Mouse (Mus musculus) hematopoietic stem cell, adult 5-6 weeks (primary cell): Measurements from ENCODE around the gene Gpr83. TPM values are rescaled to one million over a fixed set of nuclear protein-coding genes. Genes with fewer than 3 reads are reported as not detected.
A peak's percentile ranks its signal among the peaks of the same experiment; 100 is the strongest.

Experiments used
- ATAC-seq, 2 experiments: fragments of 125-278 bp in 1 of 2; replicated peaks in 1 of 2; 2 replicates each; pipeline ENCODE4 v1.8.0; 2016 to 2017; ENCODE audit warnings: inconsistent platforms in 2 of 2, mild to moderate bottlenecking in 2 of 2, moderate number of reproducible peaks in 2 of 2, low read depth in 1 of 2, moderate TSS enrichment in 1 of 2; ENCODE audit not compliant: low FRiP score in 2 of 2, poor library complexity in 2 of 2, severe bottlenecking in 2 of 2, insufficient read depth in 1 of 2, low TSS enrichment in 1 of 2
- total RNA-seq: library from RNA; stranded (forward); fragments of 172-1452, 232-1000 nt; gene quantifications from 2 replicates; pipeline ENCODE4 v1.2.3, GENCODE M21; 2017

Gpr83 gene
- total RNA-seq, result not detected in 2 replicates

- ATAC-seq, result peak; percentile 79 to 82
Observed at GRCm38 (mm10) chr9:14859868-14860639, at the start of gene Gpr83. Gpr83 (plus strand) TSS chr9:14860210.

DNA sequence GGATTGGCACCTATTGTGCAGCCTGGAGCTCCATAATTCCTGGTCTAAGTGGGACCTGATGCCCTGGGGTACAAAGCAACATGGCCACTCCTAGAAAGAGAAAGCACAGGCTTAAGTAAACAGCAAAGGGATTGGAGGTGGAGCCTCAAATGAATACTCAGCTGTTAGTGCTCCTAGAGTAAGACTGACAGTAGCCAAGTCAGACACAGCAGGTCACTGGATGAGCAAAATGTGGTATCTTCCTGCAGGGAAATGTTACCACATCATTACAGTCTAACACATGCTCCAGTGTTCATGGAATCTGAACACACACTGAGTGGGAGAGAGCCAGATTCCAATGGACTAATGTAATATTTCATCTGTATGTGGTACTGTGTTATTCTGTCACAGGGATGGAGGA lies 38.6 kb upstream of the Gpr83 start:
- ATAC-seq, result no peak

DNA sequence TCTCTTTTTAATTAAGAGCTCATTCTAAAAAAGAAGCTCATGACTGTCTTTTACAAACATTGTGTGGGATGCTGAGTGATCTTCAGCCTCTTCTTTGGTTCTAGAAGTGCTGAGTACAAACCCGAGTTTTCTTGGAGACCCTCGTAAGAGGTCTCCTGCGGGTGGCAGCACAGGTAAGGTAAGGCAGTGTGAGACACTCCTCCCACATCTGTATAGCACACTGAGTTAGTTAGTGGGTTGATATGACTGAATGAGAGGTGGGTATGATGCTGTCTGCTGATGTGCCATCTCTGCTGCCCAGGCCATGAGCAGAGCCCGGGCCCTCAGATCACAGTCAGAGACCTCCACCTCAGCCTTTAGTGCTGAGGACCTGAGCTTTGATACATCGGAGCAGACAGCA lies 35.2 kb upstream of the Gpr83 start:
- no peak for ATAC-seq

GRCm38 (mm10) chr9:14827875-14828274 lies 32.1 kb upstream of the Gpr83 start:
- ATAC-seq, result no peak

GRCm38 (mm10) chr9:14832046-14832445 lies 28.0 kb upstream of the Gpr83 start:
- ATAC-seq, result no peak

DNA sequence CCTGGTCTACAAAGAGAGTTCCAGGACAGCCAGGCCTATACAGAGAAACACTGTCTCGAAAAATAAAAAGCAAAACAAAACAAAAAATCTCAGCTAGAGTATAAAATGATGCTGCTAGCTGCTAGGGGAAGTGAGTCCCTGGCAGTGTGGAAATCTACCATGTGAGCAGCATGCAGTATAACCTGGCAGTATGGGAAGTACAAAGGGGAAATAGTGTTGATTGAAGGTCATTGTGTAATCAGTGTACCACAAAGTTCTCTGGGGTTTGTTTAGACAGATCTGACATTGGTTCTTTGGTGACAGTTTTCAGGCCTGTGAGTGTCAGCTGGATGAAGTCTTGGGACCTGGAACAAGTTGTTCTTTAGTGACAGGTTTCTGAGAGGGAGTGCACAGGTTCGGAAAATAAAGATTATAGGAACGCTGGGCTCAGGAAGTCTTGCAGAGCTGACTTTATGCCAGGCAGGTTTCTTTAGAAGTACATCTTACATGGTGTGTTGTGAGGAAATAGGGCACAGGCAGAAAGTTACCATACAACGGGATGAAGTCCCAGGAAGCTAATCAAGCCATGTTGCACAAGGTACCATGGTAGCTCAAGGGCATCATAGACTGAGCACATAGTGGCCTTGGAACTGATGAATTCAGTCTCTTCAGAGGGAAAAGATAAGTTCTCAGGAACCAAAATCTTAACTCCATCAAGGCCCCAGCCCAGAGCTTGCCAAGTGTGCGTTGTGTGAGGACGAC lies 24.5 kb upstream of the Gpr83 start:
- ATAC-seq, result peak; percentile 32 to 87; a peak in 1 of 4 replicates

DNA sequence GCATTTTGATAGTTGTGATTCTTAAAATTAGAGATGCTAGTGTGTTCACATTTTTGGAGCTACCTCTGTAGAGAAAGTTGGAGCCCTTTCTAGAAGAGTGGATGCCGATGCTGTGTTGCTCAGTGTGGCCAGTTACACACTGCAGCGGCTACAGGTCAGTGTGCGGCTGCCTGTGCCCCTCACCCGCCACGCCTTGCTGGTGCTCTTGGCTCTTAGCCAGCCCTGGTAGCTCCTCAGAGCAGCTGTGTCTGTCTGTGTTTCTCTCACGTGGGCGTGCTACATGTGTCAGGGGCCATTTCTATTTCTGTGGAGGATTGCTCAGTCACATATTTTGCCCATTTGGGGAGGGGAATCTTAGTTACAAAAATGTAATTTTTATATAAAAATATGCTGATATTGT lies 20.5 kb upstream of the Gpr83 start:
- ATAC-seq, result no peak

DNA sequence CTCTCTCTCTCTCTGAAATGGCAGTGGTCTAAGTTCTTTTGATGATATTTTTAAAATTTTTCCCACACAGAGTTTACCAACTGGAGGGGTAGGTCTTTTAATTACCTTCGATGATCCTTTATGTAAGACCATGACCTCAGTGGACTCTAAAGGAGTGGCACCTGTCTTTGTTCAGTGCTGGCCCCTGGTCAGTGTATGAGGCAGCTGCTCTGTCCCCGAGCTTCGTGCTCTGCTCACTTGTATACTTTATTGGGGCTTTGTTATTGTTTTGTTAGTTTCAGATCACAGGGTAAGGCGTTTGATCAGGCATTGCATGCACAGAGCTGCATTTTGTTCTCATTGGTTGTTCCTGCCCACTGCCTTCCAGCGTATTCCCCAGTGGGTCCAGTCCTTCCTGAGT lies 20.0 kb upstream of the Gpr83 start:
- ATAC-seq, result no peak

- 0 out of 4 replicates have a peak, but pooled peaks of 1 of the 2 experiments have one; percentile 17 for ATAC-seq
Observed at GRCm38 (mm10) chr9:14841878-14842761, 17.9 kb upstream of the Gpr83 start.

DNA sequence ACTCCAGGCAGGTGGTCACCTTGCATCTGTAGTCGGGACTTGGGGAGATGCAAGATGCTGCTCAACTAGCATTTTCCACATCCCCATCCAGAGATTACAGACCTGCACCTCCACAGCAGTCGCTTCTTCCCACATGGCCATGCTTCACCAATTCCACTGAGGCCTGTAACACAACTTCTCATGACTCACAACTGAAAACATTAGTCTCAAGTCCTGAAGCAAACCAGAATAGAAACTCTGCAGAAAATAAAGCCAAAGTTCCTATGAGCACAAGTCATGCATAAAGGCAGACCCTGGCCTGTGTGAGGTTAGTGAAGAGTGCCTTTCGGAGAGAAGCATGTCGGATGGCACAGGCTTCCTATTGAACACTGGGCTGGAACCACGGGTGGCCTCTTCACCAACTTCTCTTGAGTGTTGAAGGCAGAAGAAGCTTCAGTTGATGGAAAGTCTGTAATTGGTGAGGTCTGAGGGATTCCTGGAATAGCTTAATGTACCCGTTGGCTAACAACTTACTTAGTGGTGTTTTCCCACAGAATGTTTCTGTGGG lies 16.6 kb upstream of the Gpr83 start:
- no peak for ATAC-seq

DNA sequence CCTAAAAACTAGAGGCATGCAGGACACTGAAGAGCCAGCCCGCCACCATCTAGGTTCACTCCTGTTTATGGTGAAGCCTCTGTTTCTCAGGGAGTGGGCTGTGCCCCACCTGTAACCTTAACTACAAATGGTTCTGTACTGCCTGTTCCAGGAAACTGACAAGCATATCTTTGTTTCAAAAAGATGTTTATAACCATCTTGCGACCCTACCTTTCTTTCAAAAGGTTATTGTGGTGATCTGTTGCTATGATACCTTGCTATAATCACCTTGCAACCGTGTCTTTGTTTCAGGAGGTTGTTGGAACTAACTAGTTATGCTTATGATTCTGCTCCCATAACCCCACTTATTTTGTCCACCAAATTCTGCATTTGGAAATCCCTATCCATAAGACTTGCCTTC lies 16.1 kb upstream of the Gpr83 start:
- ATAC-seq, result no peak

DNA sequence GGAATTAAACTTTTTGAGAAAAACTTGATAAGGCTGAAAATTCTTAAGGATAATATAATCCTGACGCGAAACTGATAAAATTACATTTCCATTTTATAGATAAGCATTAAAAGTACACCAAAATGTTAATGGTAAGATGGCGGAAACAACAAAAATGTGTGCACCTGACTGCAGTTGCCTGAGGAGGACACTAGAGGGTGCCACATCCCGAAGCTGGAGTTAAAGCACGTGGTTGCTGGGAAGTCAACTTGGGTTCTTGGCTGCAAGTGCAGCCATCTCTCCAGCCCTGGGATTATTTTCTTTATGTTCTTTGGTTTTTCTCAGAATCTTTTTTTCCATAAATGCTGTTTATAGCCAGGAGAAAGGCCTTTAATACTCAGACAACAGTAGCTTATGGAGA lies 13.6 kb upstream of the Gpr83 start:
- ATAC-seq, result peak in 1 of 2 experiments; percentile 29; a peak in 1 of 4 replicates

GRCm38 (mm10) chr9:14848267-14848935 lies 11.6 kb upstream of the Gpr83 start:
- no peak for ATAC-seq

GRCm38 (mm10) chr9:14854585-14854984 lies 5.4 kb upstream of the Gpr83 start:
- ATAC-seq, result no peak

GRCm38 (mm10) chr9:14856922-14857654 lies 2.9 kb upstream of the Gpr83 start:
- ATAC-seq, result no peak

GRCm38 (mm10) chr9:14858170-14858706 lies 1.8 kb upstream of the Gpr83 start:
- no peak for ATAC-seq
